Mouse (Mus musculus) layer of hippocampus, postnatal 10 days (tissue): ENCODE data around the gene C530008M17Rik. TPM values are rescaled to one million over a fixed set of nuclear protein-coding genes. Genes with fewer than 3 reads are reported as not detected.

ENCODE experiments used
- DNase-seq, 2 experiments: peaks; one replicate each; pipeline ENCODE4 v3.0.0; 2021; ENCODE audit warnings: low spot score in 2 of 2
- total RNA-seq, 2 experiments: library from RNA; stranded (reverse); gene quantifications; 2 replicates each; pipeline ENCODE4 v1.2.3; 2021

Gene C530008M17Rik
- total RNA-seq, 2 experiments from 2014 or later, result 197 to 205 TPM

DNA sequence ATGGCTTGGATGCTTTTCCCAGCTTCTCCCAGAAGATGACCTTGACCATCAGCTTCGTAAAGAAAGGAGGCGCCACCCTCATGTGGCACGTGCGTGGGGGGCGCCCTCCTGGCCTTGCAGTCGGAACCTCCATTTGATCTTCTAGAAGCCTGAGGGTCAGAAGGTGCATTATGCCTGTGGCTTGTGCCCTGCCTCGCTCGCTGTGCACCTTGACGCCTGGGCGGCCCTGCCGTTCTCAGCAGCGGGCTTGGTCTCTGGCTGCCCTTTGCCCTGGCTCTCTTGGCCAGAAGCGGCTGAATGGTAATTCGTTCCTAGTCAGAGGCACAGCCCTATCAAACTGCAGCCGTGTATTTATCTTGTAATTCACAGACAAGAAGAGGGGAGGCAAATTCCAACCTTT is 165.8 kb downstream of the C530008M17Rik start:
- no peak for DNase-seq

DNA sequence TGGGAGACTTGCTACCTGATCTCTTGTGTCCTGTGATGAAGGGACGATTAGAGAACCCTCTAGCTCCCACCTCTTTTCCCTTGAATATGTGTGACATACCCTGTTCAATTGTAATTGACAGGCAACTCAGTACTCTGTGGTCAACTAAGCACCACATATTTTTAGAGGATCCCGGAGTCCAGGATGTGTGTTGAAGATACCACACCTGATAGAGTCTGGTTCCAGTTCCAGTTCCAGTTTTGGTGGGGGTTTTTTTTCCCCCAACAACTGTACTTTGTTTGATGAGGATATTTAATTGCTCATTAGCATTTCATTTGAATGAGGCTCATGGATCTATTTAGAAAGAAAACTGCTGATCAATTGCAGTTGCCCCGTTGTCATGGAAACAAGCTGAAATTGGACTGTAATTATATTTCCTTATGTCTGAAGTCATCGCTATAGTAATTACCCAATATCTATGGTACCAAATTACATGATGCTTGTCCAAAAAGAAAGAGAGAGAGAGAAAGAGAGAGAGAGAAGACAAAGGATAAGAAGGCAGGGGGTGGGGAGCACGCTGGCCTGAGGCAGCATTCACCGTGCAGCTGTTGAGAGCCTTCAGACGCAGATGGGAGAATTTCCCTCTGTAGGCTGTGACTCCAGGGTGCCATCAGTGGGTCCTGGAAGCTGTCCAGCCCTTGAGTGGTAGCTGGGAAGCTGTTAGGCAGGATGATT is 172.4 kb downstream of the C530008M17Rik start:
- peak; percentile 49 to 55 for DNase-seq

DNA sequence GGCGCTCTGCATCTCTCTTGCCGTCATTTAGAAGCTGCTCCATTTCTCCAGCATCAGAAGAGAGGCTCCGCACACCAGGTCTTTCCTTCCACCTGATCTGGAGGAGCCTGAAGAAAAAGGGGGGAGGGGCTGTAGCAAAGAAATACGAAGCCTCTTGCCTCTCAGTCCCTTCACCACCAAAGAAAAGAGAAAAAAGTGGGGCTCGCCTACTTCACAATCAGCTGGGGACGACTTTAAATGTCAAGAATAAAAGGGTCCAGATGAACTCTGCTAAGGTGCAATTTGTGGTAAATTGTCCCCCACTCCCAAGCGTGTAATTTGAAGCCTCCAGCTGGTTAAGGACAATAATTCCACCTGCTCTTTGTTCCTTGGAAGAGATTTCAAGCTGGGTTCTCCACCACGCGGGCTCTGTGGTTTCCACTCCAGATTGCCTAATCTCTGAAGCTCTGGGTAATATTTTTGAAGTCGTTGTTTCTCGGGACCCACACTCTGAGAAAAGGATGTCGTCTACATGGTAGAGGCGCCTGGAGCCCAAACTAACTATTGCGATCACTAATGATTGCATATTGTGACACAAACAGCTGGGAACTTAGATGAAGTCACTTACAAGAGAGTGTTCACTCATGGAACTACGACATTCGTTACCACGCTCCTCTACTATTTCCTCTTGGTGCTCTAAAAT is 176.4 kb downstream of the C530008M17Rik start:
- no peak for DNase-seq

DNA sequence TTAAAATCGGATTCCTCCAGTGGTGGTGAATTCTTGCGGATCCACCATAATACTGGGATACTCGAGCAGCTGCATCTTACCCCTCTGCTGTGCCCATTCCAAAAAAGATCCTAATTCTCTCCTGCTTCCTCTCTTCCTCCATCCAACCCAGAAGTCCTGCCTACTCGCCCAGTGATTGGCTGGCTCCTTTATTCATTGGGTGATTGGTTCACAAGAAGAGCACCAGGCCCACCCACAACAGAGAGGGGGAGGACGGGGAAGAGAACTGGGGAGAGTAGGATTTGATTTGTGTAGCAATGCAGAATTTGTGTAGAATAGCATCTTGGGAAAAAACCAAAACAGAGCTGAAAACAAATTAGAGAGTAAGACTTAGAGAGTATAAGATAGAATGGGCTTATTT is 180.7 kb downstream of the C530008M17Rik start:
- DNase-seq, result no peak

DNA sequence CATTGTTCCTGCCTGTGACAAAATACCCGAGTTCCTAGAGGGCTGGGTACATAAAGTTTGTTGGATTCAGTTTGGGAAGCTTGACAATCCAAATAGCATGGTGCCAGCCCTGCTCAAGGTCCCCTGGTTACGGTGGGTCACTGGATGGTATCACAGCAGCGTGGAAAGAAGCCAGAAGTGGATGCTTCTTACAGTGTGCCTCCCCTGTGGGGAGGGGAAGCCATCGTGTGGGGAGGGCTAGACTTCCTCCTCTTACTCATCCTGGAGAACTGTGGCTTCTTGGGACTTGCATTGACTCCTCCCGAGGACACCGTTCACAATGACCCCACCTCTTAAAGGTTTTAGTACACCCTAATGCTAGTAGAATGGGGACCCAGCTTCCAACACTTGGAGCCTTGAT is 183.5 kb downstream of the C530008M17Rik start:
- DNase-seq, result no peak

DNA sequence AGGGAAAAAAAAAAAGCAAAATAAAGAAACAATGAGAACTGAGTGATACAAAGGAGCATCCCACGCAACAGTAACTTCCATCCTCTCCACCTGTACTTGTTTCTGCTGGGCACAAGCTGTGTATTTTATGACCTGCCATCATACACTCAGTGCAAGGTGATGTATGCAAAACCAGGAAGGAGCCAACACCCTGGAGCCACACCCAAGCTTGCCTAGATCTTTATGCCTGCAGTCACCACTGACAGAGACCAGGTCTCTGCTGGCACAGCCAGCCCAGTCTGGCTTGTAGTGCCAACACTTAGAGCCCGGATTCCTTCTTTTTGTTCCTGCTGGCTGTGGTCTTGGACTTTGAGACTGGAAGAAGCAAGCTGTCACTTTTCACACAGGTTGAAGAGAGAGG is 185.5 kb downstream of the C530008M17Rik start:
- DNase-seq, result no peak

DNA sequence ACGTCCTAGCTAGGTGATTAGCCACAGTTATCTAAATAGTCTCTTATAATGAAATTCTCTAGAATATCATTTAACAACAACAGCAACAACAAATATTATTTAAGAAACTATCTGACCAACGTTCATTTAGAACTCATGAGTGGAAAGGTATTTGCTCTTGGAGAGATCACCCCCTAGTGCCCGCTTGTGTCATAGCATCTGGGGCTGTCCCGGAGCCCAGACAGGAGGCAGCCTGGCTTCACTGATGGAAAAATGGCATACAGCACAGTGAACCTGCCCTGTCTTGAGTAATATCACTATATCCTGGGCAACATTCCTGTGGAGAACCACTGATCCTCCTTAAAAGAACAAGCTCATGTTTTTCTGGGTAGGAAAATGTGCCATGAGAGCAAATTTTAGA is 187.1 kb downstream of the C530008M17Rik start:
- DNase-seq, result peak; percentile 82 to 86

DNA sequence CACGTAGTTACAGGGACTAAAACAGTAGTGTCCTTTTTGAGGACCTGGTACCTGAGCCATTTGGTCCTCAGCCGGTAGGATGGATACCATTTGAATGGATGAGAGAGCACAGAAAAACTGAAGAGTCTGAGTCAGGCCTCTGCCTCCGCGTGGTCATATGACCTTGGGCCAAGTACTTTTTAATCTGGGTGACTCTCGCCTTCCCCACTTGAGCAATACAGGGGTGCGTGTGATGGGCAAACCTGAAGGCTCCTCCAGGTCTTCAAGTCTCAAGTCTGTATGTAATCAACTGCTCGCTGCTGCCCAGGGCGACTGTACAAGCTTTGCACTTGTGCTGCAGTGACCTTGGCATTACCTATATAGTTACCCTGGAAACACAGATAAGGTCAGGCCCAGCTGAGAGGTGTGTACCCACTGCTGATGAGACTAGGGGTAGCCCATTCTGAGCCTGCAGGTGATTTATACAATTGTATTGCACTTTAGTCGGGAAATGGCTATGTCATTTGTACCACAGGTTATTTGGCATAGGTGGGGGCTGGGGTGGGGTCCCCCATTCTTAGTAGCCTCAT is 187.6 kb downstream of the C530008M17Rik start:
- no peak for DNase-seq

DNA sequence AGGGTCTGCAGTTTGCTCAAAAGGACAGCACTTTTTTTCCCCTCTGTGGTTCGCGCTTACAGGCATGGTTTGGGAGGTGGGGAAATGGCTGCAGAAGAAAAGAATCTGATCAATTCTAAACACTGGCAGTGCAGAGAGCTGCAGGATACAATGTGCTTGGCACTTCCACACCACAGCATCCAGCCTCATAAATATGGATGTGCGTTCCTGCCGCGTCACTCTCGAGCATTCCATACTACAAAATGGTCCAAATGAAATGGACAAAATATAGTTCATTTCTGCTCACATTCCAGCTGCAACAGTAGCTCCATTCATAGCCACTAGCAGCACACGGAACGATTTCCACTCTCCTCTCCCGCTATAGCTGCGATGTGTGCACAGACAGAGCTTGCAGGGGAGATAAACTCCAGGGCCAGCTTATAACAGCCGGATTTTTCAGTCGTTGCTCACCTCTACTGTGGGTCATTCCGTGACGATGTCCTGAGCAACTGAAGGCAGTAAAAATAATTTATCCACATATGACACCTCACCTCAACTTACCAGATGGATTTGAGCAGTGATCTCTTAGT is 188.4 kb downstream of the C530008M17Rik start:
- no peak for DNase-seq

DNA sequence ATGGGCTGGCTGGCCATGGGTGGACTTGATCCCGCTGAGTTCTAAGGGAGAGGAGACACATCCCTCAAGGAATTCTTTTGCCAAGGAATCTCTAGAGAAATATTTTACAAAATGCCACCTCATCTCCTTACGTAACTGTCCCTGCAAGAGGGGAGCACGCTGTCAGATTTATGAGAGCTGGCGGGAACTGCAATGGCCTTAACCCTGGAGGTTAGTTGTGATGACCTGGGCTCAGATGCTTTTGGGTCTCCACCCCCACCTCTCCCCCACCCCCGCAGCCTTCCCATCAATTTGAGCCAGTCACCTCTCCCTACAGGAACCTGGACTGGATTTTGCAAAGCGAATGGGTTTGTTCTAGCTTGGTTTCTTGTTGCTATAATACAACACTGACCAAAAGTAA is 190.8 kb downstream of the C530008M17Rik start:
- DNase-seq, result no peak

DNA sequence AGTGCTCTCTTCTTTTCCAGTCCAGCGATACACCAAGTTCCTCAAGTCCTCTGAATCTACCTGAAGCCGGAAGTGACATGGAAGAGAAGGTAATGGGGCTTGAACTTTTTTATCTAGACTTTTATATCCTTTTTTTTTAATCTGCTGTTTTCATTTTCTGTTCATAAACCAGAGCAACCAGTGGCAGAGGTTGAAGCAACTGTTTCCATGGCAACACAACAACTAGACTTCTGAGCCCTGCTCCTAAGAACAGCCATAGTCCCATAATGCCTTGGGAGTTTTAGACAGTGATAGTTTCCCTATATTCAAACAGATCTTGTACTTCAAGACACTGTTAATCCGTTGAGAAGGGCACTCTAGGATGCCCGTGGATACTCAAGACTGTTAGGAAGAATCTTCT is 195.0 kb downstream of the C530008M17Rik start:
- no peak for DNase-seq

DNA sequence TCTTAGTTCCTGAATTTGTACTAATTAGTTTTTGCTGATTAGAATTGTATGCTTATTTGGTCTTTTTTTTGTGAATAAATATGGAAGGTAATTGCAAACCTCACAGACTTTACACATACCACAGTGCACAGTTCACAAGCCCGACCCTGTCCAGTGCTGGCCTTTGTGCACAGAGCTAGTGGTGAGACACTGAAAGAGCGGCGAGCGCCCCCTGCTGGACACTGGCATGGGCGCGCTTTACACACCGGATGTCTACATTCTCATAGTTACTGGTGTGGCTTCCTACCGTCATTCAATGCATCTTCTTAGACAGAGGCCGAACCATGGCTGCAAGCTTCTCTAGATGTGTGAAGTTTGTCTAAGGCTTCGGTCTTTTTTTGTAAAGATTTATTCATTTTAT is 197.2 kb downstream of the C530008M17Rik start:
- DNase-seq, result peak; percentile 77 to 85

DNA sequence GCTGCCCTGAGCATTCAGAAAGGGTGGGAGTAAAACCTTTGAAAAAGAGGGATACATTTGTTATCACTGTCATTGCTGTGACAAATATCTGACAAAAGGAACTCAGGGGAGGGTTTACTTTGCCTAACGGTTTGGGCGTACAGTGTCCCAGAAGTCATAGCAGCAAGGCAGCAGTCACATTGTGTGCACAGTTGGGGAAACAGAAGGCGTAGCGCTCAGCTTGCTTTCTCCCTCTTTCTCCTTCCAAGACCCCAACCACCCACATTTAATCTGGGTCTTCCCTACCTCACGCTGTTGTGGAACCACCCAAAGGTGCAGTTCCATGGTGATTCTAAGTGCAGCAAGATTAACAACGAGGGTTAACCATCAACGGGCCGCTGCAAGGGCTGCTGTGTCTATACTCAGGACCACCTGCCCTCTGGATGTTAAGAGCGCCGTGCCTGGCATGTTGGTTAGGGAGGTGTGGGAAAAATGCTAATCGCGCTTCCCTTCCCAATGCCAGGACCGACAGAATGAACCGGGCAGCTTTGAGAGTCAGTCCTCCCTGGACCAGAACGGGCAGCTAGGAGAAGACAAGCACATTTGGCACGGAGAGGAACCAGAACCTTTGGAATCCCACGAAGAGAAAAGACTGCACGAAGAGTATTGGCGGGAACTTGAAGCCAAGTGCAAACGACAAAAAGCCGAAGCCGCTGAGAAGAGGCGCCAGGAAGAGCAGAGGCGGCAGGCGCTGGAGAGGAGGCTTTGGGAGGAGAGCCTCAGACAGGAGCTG is 199.7 kb downstream of the C530008M17Rik start:
- peak; percentile 44 to 56 for DNase-seq

DNA sequence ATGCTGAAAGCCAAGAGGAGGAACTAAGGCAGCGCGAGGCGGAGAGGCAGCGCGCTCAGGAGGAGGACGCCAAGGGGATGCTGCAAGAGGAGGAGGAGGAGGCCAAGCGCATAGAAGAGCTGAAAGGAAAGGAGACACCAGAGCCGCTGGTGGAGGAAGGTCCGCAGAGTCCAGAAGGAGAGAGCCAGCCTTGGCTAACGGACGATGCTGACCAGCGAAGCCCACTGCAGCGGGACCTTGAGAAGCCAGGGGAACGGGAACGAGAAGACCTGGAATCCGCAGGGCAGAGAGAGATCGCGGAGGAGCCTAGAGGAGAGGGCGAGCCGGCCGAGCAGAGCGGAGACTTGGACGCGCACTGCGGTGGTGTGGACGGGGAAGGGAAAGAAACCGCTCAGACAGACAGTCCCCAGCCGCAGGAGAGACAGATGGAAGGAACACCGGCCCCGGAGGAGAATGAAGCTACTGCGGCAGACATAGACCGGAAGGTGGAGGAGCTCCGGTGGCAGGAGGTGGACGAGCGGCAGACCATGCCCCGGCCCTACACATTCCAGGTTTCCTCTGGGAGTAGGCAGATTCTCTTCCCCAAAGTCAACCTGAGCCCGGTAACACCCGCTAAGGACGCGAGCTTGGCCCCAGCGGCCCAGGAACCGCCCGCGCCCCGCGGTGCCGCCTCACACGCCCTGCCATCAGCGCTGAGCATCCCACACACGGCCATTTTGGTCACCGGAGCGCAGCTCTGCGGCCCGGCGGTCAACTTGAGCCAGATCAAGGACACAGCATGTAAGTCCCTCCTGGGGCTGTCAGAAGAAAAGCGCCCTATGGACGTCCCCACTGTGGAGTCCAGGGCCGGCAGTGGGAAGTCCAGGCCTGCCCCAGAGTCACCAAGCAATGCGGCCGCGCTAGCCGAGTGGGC is 201.0 kb downstream of the C530008M17Rik start:
- DNase-seq, result peak in 1 of 2 experiments; percentile 32

DNA sequence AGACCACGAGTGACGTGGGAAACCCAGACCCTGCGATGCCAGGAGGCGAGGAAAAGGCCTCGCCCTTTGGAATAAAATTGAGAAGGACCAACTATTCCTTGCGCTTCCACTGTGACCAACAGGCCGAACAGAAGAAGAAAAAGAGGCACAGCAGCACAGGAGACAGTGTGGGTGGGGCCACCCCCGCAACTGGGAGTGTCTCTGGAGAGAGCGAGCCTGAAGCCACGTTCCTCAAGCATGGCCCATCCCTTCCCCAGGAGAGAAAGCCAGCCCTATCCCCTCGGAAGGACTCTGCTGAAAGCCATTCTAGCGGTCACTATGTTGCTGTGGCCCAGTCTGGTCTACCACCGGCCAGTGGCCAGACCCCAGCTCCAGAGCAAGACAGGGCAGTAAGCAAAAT is 202.1 kb downstream of the C530008M17Rik start:
- DNase-seq, result no peak

DNA sequence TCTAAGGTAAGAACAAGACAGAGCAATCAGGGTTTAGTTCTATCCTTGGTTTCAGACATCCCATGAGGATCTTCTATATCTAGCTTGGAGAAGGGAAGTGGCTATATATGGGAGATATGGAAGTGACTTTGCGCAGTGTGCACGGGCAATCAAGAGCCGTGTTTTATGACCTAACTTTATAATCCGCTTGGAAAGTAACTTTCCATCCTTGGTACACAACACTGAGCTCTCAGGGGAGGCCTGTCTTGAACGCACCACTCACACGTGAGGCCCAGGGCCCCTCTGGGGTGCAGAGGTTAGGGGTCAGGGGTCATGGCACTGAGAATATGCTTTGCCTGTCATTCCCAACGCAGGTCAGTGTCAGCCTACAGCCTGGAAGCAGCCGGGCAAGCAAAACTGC is 210.5 kb downstream of the C530008M17Rik start:
- DNase-seq, result no peak

DNA sequence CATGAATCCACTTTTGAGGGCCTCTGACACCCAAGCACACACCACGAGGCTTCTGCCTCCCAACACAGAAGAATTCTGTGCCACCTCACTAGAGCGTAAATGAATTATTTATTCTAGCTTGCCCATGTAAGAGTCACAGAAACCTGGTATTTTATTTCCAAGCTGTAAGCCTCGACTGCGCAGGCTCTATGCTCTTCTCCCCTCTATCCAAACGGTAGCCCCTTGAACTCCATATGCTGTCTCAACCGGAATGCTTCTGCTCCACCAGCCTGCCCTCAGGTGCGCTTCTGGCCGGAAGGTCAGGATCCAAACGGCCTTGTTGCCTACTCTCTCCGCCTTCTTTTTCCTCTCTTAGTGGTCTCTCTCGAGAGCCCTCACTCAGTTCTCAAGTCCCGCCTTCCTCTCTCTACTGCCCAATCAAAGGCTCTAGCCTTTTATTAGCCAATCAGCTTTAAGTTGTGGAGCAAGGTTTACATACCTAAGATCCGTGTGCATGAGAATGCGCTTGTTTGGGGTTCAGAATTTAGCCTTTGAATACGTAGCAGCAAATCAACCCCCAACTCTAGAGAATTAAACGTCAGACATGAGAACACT is 212.5 kb downstream of the C530008M17Rik start:
- DNase-seq, result peak in 1 of 2 experiments; percentile 44

DNA sequence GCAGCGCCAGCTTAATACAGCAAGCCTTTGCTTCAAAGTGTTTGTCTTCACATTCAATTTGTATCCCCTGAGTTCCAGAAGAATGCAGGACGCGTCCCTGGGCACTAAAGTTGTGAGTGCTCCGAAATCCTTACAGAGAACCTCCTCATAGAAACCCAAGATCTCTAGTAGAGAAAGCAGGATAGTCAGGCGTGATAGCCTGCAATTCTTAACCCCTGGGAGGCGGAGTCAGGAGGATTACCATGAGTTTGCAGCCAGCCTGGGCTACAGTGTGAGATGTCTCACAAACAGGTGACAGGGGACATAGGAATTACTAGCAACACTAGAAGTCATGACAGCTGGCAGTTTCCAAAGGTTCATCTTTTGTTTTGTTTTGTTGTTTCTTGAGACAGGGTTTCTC is 213.2 kb downstream of the C530008M17Rik start:
- no peak for DNase-seq

DNA sequence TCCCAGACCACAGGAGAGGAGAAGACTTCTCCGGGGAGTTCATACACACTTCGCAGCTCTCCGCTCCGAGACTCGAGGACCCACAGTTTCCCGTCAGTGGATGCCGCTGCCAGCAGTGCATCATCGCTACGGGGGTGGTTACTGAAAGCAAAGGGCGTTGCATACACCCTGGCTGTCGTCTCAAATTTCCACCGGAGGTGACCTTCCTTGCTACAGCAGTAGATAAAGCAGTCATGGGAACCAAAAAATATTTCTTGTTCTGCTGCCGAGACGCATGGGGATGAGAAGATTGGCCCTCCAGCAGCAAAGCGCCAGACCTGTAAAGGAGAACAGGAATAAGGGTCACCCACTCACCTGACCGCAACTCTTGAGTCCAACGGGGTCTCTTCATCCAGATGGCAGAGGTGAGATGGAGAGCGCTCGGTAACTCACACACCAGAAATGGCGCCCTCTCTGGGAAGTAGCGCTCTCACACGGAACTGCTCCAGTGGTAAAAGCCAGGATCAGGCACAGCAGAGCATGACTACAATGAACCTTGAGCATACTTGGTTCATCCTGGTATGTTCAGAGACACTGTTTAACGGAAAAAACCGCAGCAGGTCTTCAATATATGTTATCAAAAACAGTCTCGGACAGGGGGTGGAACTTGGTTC is 219.9 kb downstream of the C530008M17Rik start:
- DNase-seq, result no peak
